Mouse (Mus musculus) megakaryocyte-erythroid progenitor cell, adult 5 weeks (primary cell): Measurements from ENCODE around the gene Rab20. TPM values are rescaled to one million over a fixed set of nuclear protein-coding genes. Genes with fewer than 3 reads are reported as not detected.

Experiments used
- polyA plus RNA-seq: library from polyadenylated mRNA; stranded (reverse); fragments of >175 nt; gene quantifications from 2 replicates; pipeline ENCODE4 v1.2.3, GENCODE M21; 2012

Rab20 gene
- 4.8 and 6.0 TPM in 2 replicates for polyA plus RNA-seq

GRCm38 (mm10) chr8:11477811-11478761 is at the start of gene Rab20:
Gene Rab20, minus strand, starts transcription at chr8:11478710.

DNA sequence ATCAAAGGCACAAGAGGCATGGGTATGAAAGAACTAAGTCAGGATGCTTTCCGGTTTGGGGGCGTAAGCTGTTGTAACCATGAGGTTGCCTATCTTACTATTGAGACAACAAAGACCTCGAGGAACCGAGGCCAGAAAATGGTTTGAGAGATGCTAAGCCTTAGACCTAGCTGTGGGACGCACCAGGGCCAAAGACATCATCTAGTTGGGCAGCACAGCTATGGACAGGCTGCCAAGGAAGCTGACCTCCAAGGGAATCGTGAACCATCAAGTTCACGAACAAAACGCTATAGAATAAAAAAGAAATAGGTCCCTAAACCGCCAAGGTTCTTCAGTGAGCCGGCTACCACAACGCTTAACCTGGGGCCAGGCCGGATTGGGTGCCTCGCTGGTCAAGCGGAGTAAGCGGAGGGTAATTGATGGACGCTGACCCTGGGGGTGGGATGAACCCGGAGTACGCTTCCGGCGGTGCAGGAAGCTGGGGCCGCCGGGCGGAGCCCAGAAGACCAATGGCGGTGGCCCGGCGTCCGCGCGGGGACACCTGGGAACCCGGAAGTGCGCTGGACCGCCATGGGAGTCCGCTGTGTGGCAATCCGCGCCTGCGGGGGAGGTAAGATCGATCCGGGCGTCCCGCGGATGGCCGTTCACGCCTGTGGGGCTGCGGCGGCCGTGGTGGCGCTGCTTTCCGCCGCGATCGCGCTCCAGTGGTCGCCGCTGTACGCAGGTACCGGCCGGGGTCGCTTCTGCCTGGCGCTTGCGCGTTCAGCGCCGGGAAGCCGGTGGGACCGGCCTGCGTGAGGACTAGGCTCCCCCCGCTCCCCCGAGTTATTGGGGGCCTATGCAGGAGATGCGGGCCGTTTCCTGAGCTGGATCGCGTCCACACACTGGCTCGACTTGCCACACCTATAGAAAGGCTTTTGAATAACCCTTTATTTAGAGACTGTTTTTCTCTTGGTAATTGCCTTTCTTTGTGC is 18.8 kb upstream of the Rab20 start, which contains the start of gene Naxd:
TSS of gene Naxd (plus strand) at position 490 of the 974 bp plus-strand sequence.

Other genes starting within 250 kb of the Rab20 start
- 2.6 and 3.5 TPM in 2 replicates for gene Col4a2, start 165.9 kb downstream of the Rab20 start, polyA plus RNA-seq
- 3.2 and 4.6 TPM in 2 replicates for gene Col4a1, start 165.9 kb downstream of the Rab20 start, polyA plus RNA-seq
- gene Naxd, start 18.8 kb upstream of the Rab20 start, polyA plus RNA-seq = 47.5 and 56.8 TPM in 2 replicates
- 36.0 and 37.7 TPM in 2 replicates for gene Cars2, start 72.1 kb upstream of the Rab20 start, polyA plus RNA-seq
- gene Ing1, start 76.9 kb upstream of the Rab20 start, polyA plus RNA-seq = 66.6 and 94.6 TPM in 2 replicates
- 74.3 and 83.6 TPM in 2 replicates for gene Ankrd10, start 157.0 kb upstream of the Rab20 start, polyA plus RNA-seq
- gene 1700016D06Rik, start 222.4 kb upstream of the Rab20 start, polyA plus RNA-seq = not detected in 2 replicates
- gene Arhgef7, start 249.0 kb upstream of the Rab20 start, polyA plus RNA-seq = 19.3 and 20.1 TPM in 2 replicates